Mouse (Mus musculus) cortical plate, adult 2 months (tissue): Measurements from ENCODE around the gene Pax5. TPM values are rescaled to one million over a fixed set of nuclear protein-coding genes. Genes with fewer than 3 reads are reported as not detected.

Experiments used
- H3K27ac ChIP-seq: fragments of 200-500 bp; 2 replicates; pipeline ENCODE4 v1.5.1; 2012; ENCODE audit warnings: low read length, control low read depth, inconsistent platforms; ENCODE audit not compliant: insufficient read depth
- H3K4me1 ChIP-seq: fragments of 200-500 bp; 2 replicates; pipeline ENCODE4 v1.6.1; 2011; ENCODE audit warnings: low read length; ENCODE audit not compliant: control insufficient read depth, insufficient read depth
- H3K4me3 ChIP-seq: fragments of 200-500 bp; 2 replicates; pipeline ENCODE4 v1.5.1; 2011; ENCODE audit warnings: mild to moderate bottlenecking, low read length, control low read depth; ENCODE audit not compliant: insufficient read depth
- CTCF ChIP-seq: fragments of 200-500 bp; IDR thresholded peaks from 2 replicates; pipeline ENCODE4 v1.5.1; 2011; ENCODE audit warnings: mild to moderate bottlenecking, control low read depth, low read length; ENCODE audit not compliant: insufficient read depth; ENCODE audit errors: extremely low read depth
- POLR2A ChIP-seq: fragments of 200-500 bp; IDR thresholded peaks from 2 replicates; pipeline ENCODE4 v1.6.1; 2011; ENCODE audit warnings: mild to moderate bottlenecking, low read length, control low read depth; ENCODE audit not compliant: insufficient read depth; ENCODE audit errors: extremely low read depth
- polyA plus RNA-seq: library from polyadenylated mRNA; depleted of rRNA; stranded (reverse); fragments of >200 nt; gene quantifications from 2 replicates; pipeline ENCODE4 v1.2.3, GENCODE M21; 2012

Pax5 gene
- polyA plus RNA-seq, 1 experiment = 0.06 TPM

GRCm38 (mm10) chr4:44577293-44577692 lies 133.0 kb downstream of the Pax5 start:
- TF ChIP-seq POLR2A (no peak), CTCF (peak; percentile 69)
- no peak overlapping the region for H3K27ac ChIP-seq

GRCm38 (mm10) chr4:44576786-44577185 lies 133.5 kb downstream of the Pax5 start:
- H3K4me1 ChIP-seq = no peaks in the 10 kb centered on the region
- H3K4me3 ChIP-seq = no peak overlapping the region
- no peak for TF ChIP-seq POLR2A
- TF ChIP-seq CTCF = no peak
- H3K27ac ChIP-seq = no peak overlapping the region

More at GRCm38 (mm10) chr4:44577293-44577692, 133.0 kb downstream of the Pax5 start:
- Histone ChIP-seq H3K4me1 (no peaks in the 10 kb centered on the region), H3K4me3 (no peak overlapping the region)

- H3K27ac ChIP-seq = no peak overlapping the region
- H3K4me3 ChIP-seq = no peak overlapping the region
- TF ChIP-seq CTCF (no peak), POLR2A (no peak)
- no peaks in the 10 kb centered on the region for H3K4me1 ChIP-seq
Observed at GRCm38 (mm10) chr4:44573017-44573416, 137.3 kb downstream of the Pax5 start.

GRCm38 (mm10) chr4:44572373-44572772 lies 137.9 kb downstream of the Pax5 start:
- Histone ChIP-seq H3K27ac (no peak overlapping the region), H3K4me1 (no peaks in the 10 kb centered on the region), H3K4me3 (no peak overlapping the region)
- no peak for TF ChIP-seq POLR2A
- no peak for TF ChIP-seq CTCF

GRCm38 (mm10) chr4:44569138-44569537 lies 141.1 kb downstream of the Pax5 start:
- TF ChIP-seq CTCF = no peak
- TF ChIP-seq POLR2A = no peak
- Histone ChIP-seq H3K27ac (no peak overlapping the region), H3K4me1 (no peaks in the 10 kb centered on the region), H3K4me3 (no peak overlapping the region)

GRCm38 (mm10) chr4:44568666-44569065 lies 141.6 kb downstream of the Pax5 start:
- no peaks in the 10 kb centered on the region for H3K4me1 ChIP-seq

GRCm38 (mm10) chr4:44566401-44566800 lies 143.9 kb downstream of the Pax5 start:
- no peak overlapping the region for H3K27ac ChIP-seq
- H3K4me1 ChIP-seq = no peaks in the 10 kb centered on the region
- TF ChIP-seq CTCF (no peak), POLR2A (no peak)
- H3K4me3 ChIP-seq = no peak overlapping the region

More at GRCm38 (mm10) chr4:44568666-44569065, 141.6 kb downstream of the Pax5 start:
- Histone ChIP-seq H3K27ac (no peak overlapping the region), H3K4me3 (no peak overlapping the region)
- no peak for TF ChIP-seq CTCF
- TF ChIP-seq POLR2A = no peak

- Histone ChIP-seq H3K4me3 (no peak overlapping the region), H3K4me1 (no peaks in the 10 kb centered on the region), H3K27ac (no peak overlapping the region)
- TF ChIP-seq POLR2A = no peak
- no peak for TF ChIP-seq CTCF
Observed at GRCm38 (mm10) chr4:44565126-44566082, 144.9 kb downstream of the Pax5 start.

GRCm38 (mm10) chr4:44564602-44565001 lies 145.7 kb downstream of the Pax5 start:
- no peak for TF ChIP-seq POLR2A
- TF ChIP-seq CTCF = peak; percentile 69
- H3K27ac ChIP-seq = no peak overlapping the region
- H3K4me3 ChIP-seq = no peak overlapping the region
- H3K4me1 ChIP-seq = no peaks in the 10 kb centered on the region

GRCm38 (mm10) chr4:44560956-44561355 lies 149.3 kb downstream of the Pax5 start:
- Histone ChIP-seq H3K4me1 (no peaks in the 10 kb centered on the region), H3K4me3 (no peak overlapping the region), H3K27ac (no peak overlapping the region)
- TF ChIP-seq CTCF = no peak
- no peak for TF ChIP-seq POLR2A
